ENCODE assay signal across 9 mouse cellular contexts in the genomic region with DNA sequence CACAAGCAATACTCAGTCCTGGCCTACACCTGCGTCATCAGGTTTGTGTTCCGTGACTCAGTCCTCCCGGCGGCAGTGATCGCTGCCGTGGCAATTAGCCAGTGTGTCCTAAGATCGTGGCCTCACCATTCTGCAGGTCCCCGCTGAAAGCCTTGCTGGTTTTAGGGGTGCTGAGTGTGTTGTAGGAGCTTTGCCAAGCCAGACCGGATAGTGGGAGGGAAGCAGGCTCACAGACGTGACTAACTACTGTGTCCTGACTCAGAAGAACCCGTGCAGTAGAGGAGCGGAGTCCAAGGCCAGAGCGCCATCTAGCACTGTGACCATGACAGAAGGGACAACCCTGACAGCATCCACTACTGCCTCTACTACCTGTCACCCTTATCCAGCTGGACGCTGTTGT.
DNase-seq lines count a peak whose midpoint lies in the region; ATAC-seq lines count a peak whose summit lies in the region.
"Had no signal": no experiment of that assay in that cellular context is flagged by ENCODE, and none has a peak within 500 bp of the region (broad histone marks: within the 10 kb centered on the region; RNA-seq: fewer than 3 reads in every experiment).

No protein-coding gene starts in this region.

- no peak overlapping the region for H3K4me2 ChIP-seq in forebrain, embryonic 13.5 days
- no peak overlapping the region for H3K4me2 ChIP-seq in heart, embryonic 11.5 days
- H3K4me2 ChIP-seq: limb, embryonic 15.5 days had no signal

- ATAC-seq in forebrain, embryonic 13.5 days: no peak
- no peak for ATAC-seq in heart, embryonic 11.5 days (replicated peaks; ENCODE audit: insufficient number of reproducible peaks, low FRiP score, low TSS enrichment)

- H3K9ac ChIP-seq in forebrain, embryonic 13.5 days: no peak overlapping the region
- H3K9ac ChIP-seq in heart, embryonic 11.5 days (ENCODE audit: low read depth, low read length): no peak overlapping the region
- H3K9ac ChIP-seq: limb, embryonic 15.5 days had no signal

- DNase-seq in gastrocnemius, adult 8-10 months (ENCODE audit: low spot score in 2 of 2): peak; percentile 8 to 11
- no peak for DNase-seq in gastrocnemius, postnatal 25 days
- DNase-seq in right cerebral cortex, adult 18-20 months: peak; percentile 50
- DNase-seq in right cerebral cortex, postnatal 25 days: no peak
- peak; percentile 57 for DNase-seq in fibroblast of lung, adult 2 months (ENCODE audit: low read depth)
- DNase-seq in left cerebral cortex, postnatal 4 days: peak; percentile 37

- no peaks in the 10 kb centered on the region for H3K36me3 ChIP-seq in forebrain, embryonic 13.5 days (ENCODE audit: poor library complexity, severe bottlenecking)
- H3K36me3 ChIP-seq in heart, embryonic 11.5 days (ENCODE audit: control insufficient read depth, insufficient read depth, low read length): no peaks in the 10 kb centered on the region
- H3K36me3 ChIP-seq: limb, embryonic 15.5 days had no signal

- WGBS in forebrain, embryonic 13.5 days: 85% methylated on average over 14 of the region's 14 CpGs
- WGBS in heart, embryonic 11.5 days (ENCODE audit: insufficient replicate concordance): 78% methylated on average over 14 of the region's 14 CpGs

- intact Hi-C loops in left cerebral cortex, postnatal 4 days (cut with DNase I): no loop called here

- peaks cover 13% of the 10 kb centered on the region for H3K4me1 ChIP-seq in forebrain, embryonic 13.5 days
- H3K4me1 ChIP-seq in heart, embryonic 11.5 days (ENCODE audit: control insufficient read depth, insufficient read depth, low read length): peaks cover 15% of the 10 kb centered on the region

- no peak overlapping the region for H3K27ac ChIP-seq in forebrain, embryonic 13.5 days
- no peak overlapping the region for H3K27ac ChIP-seq in heart, embryonic 11.5 days (ENCODE audit: low read depth, low read length)
- H3K27ac ChIP-seq: limb, embryonic 15.5 days had no signal

- H3K27me3 ChIP-seq in forebrain, embryonic 13.5 days: no peaks in the 10 kb centered on the region
- peaks cover 15% of the 10 kb centered on the region; the same call in 1 of the 2 replicates for H3K27me3 ChIP-seq in heart, embryonic 11.5 days (ENCODE audit: control insufficient read depth, insufficient read depth, low read length)
- H3K27me3 ChIP-seq: limb, embryonic 15.5 days had no signal

- H3K4me3 ChIP-seq in forebrain, embryonic 13.5 days: no peak overlapping the region
- H3K4me3 ChIP-seq in heart, embryonic 11.5 days (ENCODE audit: low read depth, low read length): no peak overlapping the region
- H3K4me3 ChIP-seq: limb, embryonic 15.5 days had no signal

- no peaks in the 10 kb centered on the region for H3K9me3 ChIP-seq in forebrain, embryonic 13.5 days (replicated peaks)
- no peaks in the 10 kb centered on the region for H3K9me3 ChIP-seq in heart, embryonic 11.5 days (replicated peaks; ENCODE audit: control insufficient read depth, low read length)
- H3K9me3 ChIP-seq: limb, embryonic 15.5 days had no signal

Comparison
In these comparisons a context has a peak if more than half of its experiments do, and no peak if none do; other contexts are left out.
1. DNase-seq: peak in gastrocnemius, adult 8-10 months (2 of 2), right cerebral cortex, adult 18-20 months (single experiment), fibroblast of lung, adult 2 months (single experiment) and left cerebral cortex, postnatal 4 days (single experiment); none in gastrocnemius, postnatal 25 days (single experiment) and right cerebral cortex, postnatal 25 days (single experiment).